Mouse (Mus musculus) forebrain, embryonic 14.5 days (tissue): ENCODE measurements around the gene Nktr. TPM values are rescaled to one million over a fixed set of nuclear protein-coding genes. Genes with fewer than 3 reads are reported as not detected.

Source experiments
- ATAC-seq: fragments of 200-750 bp; cut with Nextera tagmentation; 2 replicates; pipeline ENCODE4 v1.8.0; 2017; ENCODE audit warnings: mild to moderate bottlenecking, moderate library complexity
- DNase-seq: peaks from one replicate; pipeline ENCODE4 v3.0.0-alpha.2; 2015; ENCODE audit warnings: low spot score
- H3K27ac ChIP-seq: fragments of 300-500 bp; sonication (generic); 2 replicates; pipeline ENCODE4 v1.5.1; 2014; ENCODE audit warnings: low read depth, mild to moderate bottlenecking, control low read depth, low read length, moderate library complexity
- H3K27me3 ChIP-seq: fragments of 300-500 bp; sonication (generic); replicated peaks from 2 replicates; pipeline ENCODE4 v1.6.1; 2014; ENCODE audit warnings: low read length, control low read depth, mixed read lengths; ENCODE audit not compliant: control insufficient read depth, insufficient read depth
- H3K36me3 ChIP-seq: fragments of 300-500 bp; sonication (generic); 2 replicates; pipeline ENCODE4 v1.6.1; 2014; ENCODE audit warnings: low read length, control low read depth; ENCODE audit not compliant: control insufficient read depth, insufficient read depth
- H3K4me1 ChIP-seq: fragments of 300-500 bp; sonication (generic); 2 replicates; pipeline ENCODE4 v1.6.1; 2014; ENCODE audit warnings: antibody characterized with exemption, low read length, control low read depth; ENCODE audit not compliant: control insufficient read depth, insufficient read depth
- H3K4me2 ChIP-seq: fragments of 300-500 bp; sonication (generic); 2 replicates; pipeline ENCODE4 v1.6.1; 2014; ENCODE audit warnings: mild to moderate bottlenecking, control low read depth, low read length
- H3K4me3 ChIP-seq: fragments of 300-500 bp; sonication (generic); 2 replicates; pipeline ENCODE4 v1.5.1; 2014; ENCODE audit warnings: low read depth, low read length, control low read depth
- H3K9ac ChIP-seq: fragments of 300-500 bp; sonication (generic); 2 replicates; pipeline ENCODE4 v1.6.1; 2014; ENCODE audit warnings: mild to moderate bottlenecking, low read length, control low read depth, moderate library complexity
- H3K9me3 ChIP-seq: fragments of 300-500 bp; sonication (generic); replicated peaks from 2 replicates; pipeline ENCODE4 v1.6.1; 2016; ENCODE audit warnings: low read length, control low read depth, mixed read lengths; ENCODE audit not compliant: control insufficient read depth
- WGBS: fragments of 180-500 bp; shearing (Covaris S2); extraction: QIAGEN DNeasy Blood & Tissue Kit; methylation state at CpG from one replicate; pipeline ENCODE4 v1.1.7; 2014; 5-methylcytosine and 5-hydroxymethylcytosine counted together
- polyA plus RNA-seq: library from polyadenylated mRNA; unstranded; fragments of >200 nt; fragmentation: Nextera tagmentation; extraction: Ambion mirVana; gene quantifications from 2 replicates; pipeline ENCODE4 v1.2.1, GENCODE M21; 2014

Gene Nktr
- polyA plus RNA-seq, 1 experiment from 2014 or later: 41.5 TPM

- no peak for DNase-seq
- no peak overlapping the region for H3K4me3 ChIP-seq
- no peak overlapping the region for H3K4me2 ChIP-seq
- peaks cover 41% of the 10 kb centered on the region for H3K36me3 ChIP-seq
- no peaks in the 10 kb centered on the region for H3K9me3 ChIP-seq
- WGBS: 100% methylated on average over 1 of the region's 1 CpGs
- no peak overlapping the region for H3K9ac ChIP-seq
- ATAC-seq: no peak
- H3K27ac ChIP-seq: no peak overlapping the region
- no peaks in the 10 kb centered on the region for H3K4me1 ChIP-seq
- no peaks in the 10 kb centered on the region for H3K27me3 ChIP-seq
Observed at GRCm38 (mm10) chr9:121697150-121698049, 21.6 kb upstream of the Nktr start.

GRCm38 (mm10) chr9:121704261-121704645, 14.7 kb upstream of the Nktr start:
- ATAC-seq: 0 out of 2 replicates have a peak, but pooled peaks have one; percentile 0
- Histone ChIP-seq H3K27me3 (no peaks in the 10 kb centered on the region), H3K9ac (peak overlapping the region; percentile 68), H3K4me1 (peaks cover 14% of the 10 kb centered on the region), H3K27ac (no peak overlapping the region), H3K9me3 (no peaks in the 10 kb centered on the region), H3K4me3 (peak overlapping the region; percentile 75), H3K36me3 (peaks cover 9% of the 10 kb centered on the region; the same call in 1 of the 2 replicates), H3K4me2 (peak overlapping the region; percentile 95)
- no peak for DNase-seq
- WGBS: 37% methylated on average over 11 of the region's 11 CpGs

- Histone ChIP-seq H3K4me3 (peak within 1 kb of the TSS; percentile 75), H3K27ac (peak within 1 kb of the TSS; percentile 65), H3K4me2 (peak within 1 kb of the TSS; percentile 95), H3K27me3 (no peaks in the 10 kb centered on the region), H3K9me3 (no peaks in the 10 kb centered on the region), H3K36me3 (0 out of 2 replicates have a peak, but pooled peaks cover 4% of the 10 kb centered on the region), H3K4me1 (peaks cover 14% of the 10 kb centered on the region), H3K9ac (peak within 1 kb of the TSS; percentile 68)
- peak; percentile 98 for ATAC-seq
- peak; percentile 94 for DNase-seq
- under 1% methylated on average over 59 of the region's 69 CpGs for WGBS
Observed at GRCm38 (mm10) chr9:121704646-121705625, 14.0 kb upstream of the Nktr start, which contains the start of gene Sec22c. TSS of gene Sec22c (minus strand) at chr9:121705490.

- Histone ChIP-seq H3K9me3 (no peaks in the 10 kb centered on the region), H3K9ac (no peak overlapping the region)
- no peak for ATAC-seq
Observed at GRCm38 (mm10) chr9:121706029-121706675, 12.8 kb upstream of the Nktr start.

GRCm38 (mm10) chr9:121707801-121708200, 11.2 kb upstream of the Nktr start:
- ATAC-seq (no peak), DNase-seq (no peak)
- Histone ChIP-seq H3K4me3 (no peak overlapping the region), H3K9me3 (no peaks in the 10 kb centered on the region), H3K27ac (no peak overlapping the region), H3K36me3 (peaks cover 4% of the 10 kb centered on the region), H3K4me2 (no peak overlapping the region), H3K27me3 (no peaks in the 10 kb centered on the region), H3K4me1 (peaks cover 23% of the 10 kb centered on the region), H3K9ac (no peak overlapping the region)
- 74% methylated on average over 6 of the region's 6 CpGs for WGBS

More at GRCm38 (mm10) chr9:121706029-121706675, 12.8 kb upstream of the Nktr start:
- Histone ChIP-seq H3K27me3 (no peaks in the 10 kb centered on the region), H3K4me3 (no peak overlapping the region), H3K4me1 (peaks cover 18% of the 10 kb centered on the region), H3K36me3 (no peaks in the 10 kb centered on the region), H3K4me2 (no peak overlapping the region), H3K27ac (no peak overlapping the region)
- DNase-seq: no peak
- WGBS: 79% methylated on average over 6 of the region's 6 CpGs

- no peak overlapping the region for H3K4me3 ChIP-seq
- H3K27me3 ChIP-seq: no peaks in the 10 kb centered on the region
- peaks cover 20% of the 10 kb centered on the region for H3K4me1 ChIP-seq
- peaks cover 9% of the 10 kb centered on the region for H3K36me3 ChIP-seq
- H3K27ac ChIP-seq: no peak overlapping the region
- no peak overlapping the region for H3K4me2 ChIP-seq
- DNase-seq (no peak), ATAC-seq (no peak)
- no peaks in the 10 kb centered on the region for H3K9me3 ChIP-seq
- no peak overlapping the region for H3K9ac ChIP-seq
- 70% methylated on average over 7 of the region's 7 CpGs for WGBS
Observed at GRCm38 (mm10) chr9:121708506-121709486, 10.2 kb upstream of the Nktr start.

GRCm38 (mm10) chr9:121709898-121710583, 8.9 kb upstream of the Nktr start, which contains the start of gene Ss18l2:
TSS of gene Ss18l2 (plus strand) at chr9:121710329.
- peaks cover 9% of the 10 kb centered on the region for H3K36me3 ChIP-seq
- no peaks in the 10 kb centered on the region for H3K9me3 ChIP-seq
- DNase-seq (peak; percentile 100), ATAC-seq (peak; percentile 98)
- H3K9ac ChIP-seq: peak within 1 kb of the TSS; percentile 93
- peak within 1 kb of the TSS; percentile 95 for H3K4me3 ChIP-seq
- peak within 1 kb of the TSS; percentile 76 for H3K4me2 ChIP-seq
- H3K27me3 ChIP-seq: no peaks in the 10 kb centered on the region
- H3K27ac ChIP-seq: peak within 1 kb of the TSS; percentile 88
- WGBS: 5% methylated on average over 37 of the region's 37 CpGs
- peaks cover 14% of the 10 kb centered on the region for H3K4me1 ChIP-seq
